Mouse (Mus musculus) forebrain, embryonic 15.5 days (tissue): ENCODE results near the gene Ell. TPM values are rescaled to one million over a fixed set of nuclear protein-coding genes. Genes with fewer than 3 reads are reported as not detected.

Experiments
- ATAC-seq: fragments of 200-750 bp; cut with Nextera tagmentation; replicated peaks from 2 replicates; pipeline ENCODE4 v1.8.0; 2017; ENCODE audit warnings: mild to moderate bottlenecking, moderate TSS enrichment, moderate library complexity
- H3K27ac ChIP-seq: fragments of 300-500 bp; sonication (generic); replicated peaks from 2 replicates; pipeline ENCODE4 v1.5.1; 2015; ENCODE audit warnings: mild to moderate bottlenecking, inconsistent platforms
- H3K27me3 ChIP-seq: fragments of 300-500 bp; sonication (generic); 2 replicates; pipeline ENCODE4 v1.6.1; 2015; ENCODE audit warnings: inconsistent platforms
- H3K36me3 ChIP-seq: fragments of 300-500 bp; sonication (generic); 2 replicates; pipeline ENCODE4 v1.6.1; 2015; ENCODE audit warnings: mild to moderate bottlenecking, inconsistent platforms
- H3K4me1 ChIP-seq: fragments of 300-500 bp; sonication (generic); 2 replicates; pipeline ENCODE4 v1.6.1; 2015; ENCODE audit warnings: inconsistent platforms
- H3K4me2 ChIP-seq: fragments of 300-500 bp; sonication (generic); replicated peaks from 2 replicates; pipeline ENCODE4 v1.6.1; 2015; ENCODE audit warnings: mild to moderate bottlenecking, inconsistent platforms
- H3K4me3 ChIP-seq: fragments of 300-500 bp; sonication (generic); 2 replicates; pipeline ENCODE4 v1.5.1; 2015; ENCODE audit warnings: mild to moderate bottlenecking, inconsistent platforms
- H3K9ac ChIP-seq: fragments of 300-500 bp; sonication (generic); replicated peaks from 2 replicates; pipeline ENCODE4 v1.6.1; 2015; ENCODE audit warnings: mild to moderate bottlenecking, inconsistent platforms
- H3K9me3 ChIP-seq: fragments of 300-500 bp; sonication (generic); 2 replicates; pipeline ENCODE4 v1.6.1; 2016; ENCODE audit warnings: inconsistent platforms
- WGBS: fragments of 180-500 bp; shearing (Covaris S2); methylation state at CpG from one replicate; pipeline ENCODE4 v1.1.7; 2015; ENCODE audit warnings: mixed read lengths; 5-methylcytosine and 5-hydroxymethylcytosine counted together
- polyA plus RNA-seq: library from polyadenylated mRNA; unstranded; fragments of >200 nt; fragmentation: Nextera tagmentation; extraction: Ambion mirVana; gene quantifications from 2 replicates; pipeline ENCODE4 v1.2.1, GENCODE M21; 2015

The Ell gene
- polyA plus RNA-seq, 1 experiment from 2014 or later = 19.2 TPM

DNA sequence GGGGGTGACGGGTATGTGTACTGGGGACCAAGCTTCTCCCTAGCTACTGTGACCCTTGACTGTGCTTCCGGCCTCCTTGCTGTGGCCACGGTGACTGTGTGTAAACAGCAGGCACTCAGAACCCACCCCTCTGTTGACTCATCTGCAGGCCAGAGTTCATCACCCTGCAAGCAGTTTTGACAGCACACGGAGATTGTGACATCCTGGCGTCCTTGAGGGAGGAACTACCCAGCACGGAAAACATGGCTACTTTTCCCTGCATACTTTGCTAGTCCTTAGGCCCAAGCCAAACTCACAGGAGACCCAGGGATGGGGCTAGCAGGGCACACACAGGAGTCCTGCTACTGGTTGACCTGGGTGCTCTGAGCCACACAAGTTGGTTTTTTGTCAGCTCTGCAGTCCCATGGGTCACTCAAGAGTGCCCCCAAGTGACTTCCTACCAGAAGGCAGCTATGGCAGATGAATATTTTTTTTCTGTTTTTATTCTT lies 5.0 kb downstream of the Ell start:
- Histone ChIP-seq H3K4me2 (no peak overlapping the region), H3K4me1 (peaks cover 25% of the 10 kb centered on the region), H3K27ac (no peak overlapping the region), H3K9me3 (no peaks in the 10 kb centered on the region), H3K9ac (no peak overlapping the region), H3K27me3 (no peaks in the 10 kb centered on the region), H3K4me3 (no peak overlapping the region), H3K36me3 (no peaks in the 10 kb centered on the region)
- 81% methylated on average over 6 of the region's 6 CpGs for WGBS
- no peak for ATAC-seq

DNA sequence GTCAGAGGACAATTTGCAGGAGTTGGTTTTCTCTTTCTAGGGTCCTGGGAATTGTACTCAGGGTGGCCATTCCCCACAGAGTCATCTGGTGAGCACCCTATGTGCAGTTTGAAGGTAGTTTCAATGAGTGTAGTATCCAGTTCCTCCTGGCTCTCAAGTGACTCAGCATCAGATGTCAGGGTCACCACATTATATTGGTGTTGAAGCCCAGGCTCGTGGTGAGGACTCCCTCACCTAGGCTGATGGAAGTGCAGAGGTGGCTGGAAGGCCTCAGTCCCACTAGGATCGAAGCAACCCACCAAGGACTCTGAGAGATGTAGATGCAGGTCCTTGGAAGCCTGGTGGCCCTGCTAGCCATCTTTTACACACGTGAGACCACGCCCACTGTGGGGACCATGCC lies 7.2 kb downstream of the Ell start:
- no peak overlapping the region for H3K4me3 ChIP-seq
- H3K9ac ChIP-seq = no peak overlapping the region
- no peaks in the 10 kb centered on the region for H3K9me3 ChIP-seq
- no peak overlapping the region for H3K27ac ChIP-seq
- ATAC-seq = no peak
- no peak overlapping the region for H3K4me2 ChIP-seq
- peaks cover 10% of the 10 kb centered on the region for H3K4me1 ChIP-seq
- 92% methylated on average over 4 of the region's 4 CpGs for WGBS
- no peaks in the 10 kb centered on the region for H3K36me3 ChIP-seq
- H3K27me3 ChIP-seq = no peaks in the 10 kb centered on the region

GRCm38 (mm10) chr8:70547762-70548161 lies 8.5 kb downstream of the Ell start:
- no peak for ATAC-seq
- Histone ChIP-seq H3K27ac (no peak overlapping the region), H3K27me3 (no peaks in the 10 kb centered on the region), H3K4me2 (no peak overlapping the region), H3K4me1 (0 out of 2 replicates have a peak, but pooled peaks cover 4% of the 10 kb centered on the region), H3K4me3 (no peak overlapping the region), H3K9ac (no peak overlapping the region), H3K36me3 (no peaks in the 10 kb centered on the region), H3K9me3 (no peaks in the 10 kb centered on the region)
- WGBS = 88% methylated on average over 6 of the region's 6 CpGs

DNA sequence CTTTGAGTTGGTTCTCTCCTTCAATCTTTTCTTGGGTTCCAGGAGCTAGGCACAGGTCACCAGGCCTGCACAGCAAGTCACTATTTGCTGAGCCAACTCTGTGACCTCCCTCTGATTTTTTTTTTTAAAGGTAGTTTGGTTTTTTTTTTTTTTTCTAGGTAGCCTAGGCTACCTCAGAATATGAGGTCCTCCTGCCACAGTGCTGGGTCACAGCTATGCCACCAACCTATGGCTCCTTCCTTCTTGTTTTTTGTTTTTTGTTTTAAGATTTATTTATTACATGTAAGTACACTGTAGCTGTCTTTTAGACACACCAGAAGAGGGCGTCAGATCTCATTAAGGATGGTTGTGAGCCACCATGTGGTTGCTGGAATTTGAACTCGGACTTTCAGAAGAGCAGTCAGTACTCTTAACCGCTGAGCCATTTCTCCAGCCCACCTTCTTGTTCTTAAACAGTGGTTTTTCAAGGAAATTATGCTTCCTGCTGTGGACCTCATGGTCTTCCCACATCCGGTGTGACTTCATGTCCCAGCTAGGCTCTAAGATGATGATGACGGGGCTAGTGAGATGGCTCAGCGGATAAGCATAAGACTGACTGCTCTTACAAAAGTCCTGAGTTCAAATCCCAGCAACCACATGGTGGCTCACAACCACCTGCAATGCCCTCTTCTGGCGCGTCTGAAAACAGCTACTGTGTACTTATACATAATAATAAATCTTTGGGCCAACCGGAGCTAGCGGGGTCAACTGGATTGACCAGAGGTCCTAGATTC lies 10.3 kb downstream of the Ell start:
- Histone ChIP-seq H3K4me1 (peaks cover 16% of the 10 kb centered on the region), H3K27me3 (no peaks in the 10 kb centered on the region), H3K36me3 (no peaks in the 10 kb centered on the region), H3K9me3 (no peaks in the 10 kb centered on the region), H3K4me2 (no peak overlapping the region), H3K4me3 (no peak overlapping the region), H3K9ac (no peak overlapping the region), H3K27ac (no peak overlapping the region)
- WGBS = 92% methylated on average over 10 of the region's 10 CpGs
- ATAC-seq = no peak

DNA sequence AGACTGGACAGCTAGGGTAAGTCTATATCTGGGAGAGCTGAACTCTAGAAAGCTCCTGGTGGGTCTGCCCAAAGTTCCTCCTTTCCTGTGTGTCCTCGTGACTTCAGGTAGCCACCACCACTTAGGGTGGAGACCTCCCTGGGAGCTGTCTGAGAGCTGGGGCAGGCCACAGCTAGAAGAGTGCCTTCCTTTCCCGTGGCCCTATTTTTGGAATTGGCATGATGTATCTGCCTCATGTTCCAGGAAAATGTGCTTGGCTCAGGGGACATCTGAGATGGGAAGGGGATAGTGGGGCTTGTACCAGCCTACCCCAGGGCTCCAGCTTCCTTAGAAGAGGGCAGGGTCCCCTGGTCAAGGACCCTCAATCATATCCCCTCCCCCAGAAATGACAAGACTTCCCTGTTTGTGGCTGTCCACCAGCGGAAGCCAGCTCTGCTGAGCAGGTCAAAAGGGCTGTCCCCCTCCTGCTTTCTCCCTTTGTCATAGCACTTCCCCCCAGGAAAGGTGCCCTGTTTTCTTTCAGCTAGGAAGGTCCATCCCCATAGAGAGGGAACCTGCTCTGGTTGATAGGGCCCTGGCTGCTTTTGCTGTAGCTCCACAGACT lies 12.4 kb downstream of the Ell start:
- H3K27me3 ChIP-seq = no peaks in the 10 kb centered on the region
- no peak overlapping the region for H3K4me3 ChIP-seq
- no peaks in the 10 kb centered on the region for H3K9me3 ChIP-seq
- WGBS = 81% methylated on average over 3 of the region's 3 CpGs
- no peak overlapping the region for H3K4me2 ChIP-seq
- peaks cover 16% of the 10 kb centered on the region for H3K4me1 ChIP-seq
- no peaks in the 10 kb centered on the region for H3K36me3 ChIP-seq
- H3K27ac ChIP-seq = no peak overlapping the region
- H3K9ac ChIP-seq = no peak overlapping the region
- ATAC-seq = no peak

- Histone ChIP-seq H3K9ac (0 out of 2 replicates have a peak overlapping the region, but pooled peaks have one; percentile 1), H3K4me2 (no peak overlapping the region), H3K9me3 (no peaks in the 10 kb centered on the region), H3K4me3 (no peak overlapping the region), H3K36me3 (no peaks in the 10 kb centered on the region), H3K27ac (no peak overlapping the region), H3K4me1 (peaks cover 16% of the 10 kb centered on the region), H3K27me3 (no peaks in the 10 kb centered on the region)
- 33% methylated on average over 1 of the region's 1 CpGs for WGBS
- no peak for ATAC-seq
These were observed 13.6 kb downstream of the Ell start for GRCm38 (mm10) chr8:70552836-70553235.

DNA sequence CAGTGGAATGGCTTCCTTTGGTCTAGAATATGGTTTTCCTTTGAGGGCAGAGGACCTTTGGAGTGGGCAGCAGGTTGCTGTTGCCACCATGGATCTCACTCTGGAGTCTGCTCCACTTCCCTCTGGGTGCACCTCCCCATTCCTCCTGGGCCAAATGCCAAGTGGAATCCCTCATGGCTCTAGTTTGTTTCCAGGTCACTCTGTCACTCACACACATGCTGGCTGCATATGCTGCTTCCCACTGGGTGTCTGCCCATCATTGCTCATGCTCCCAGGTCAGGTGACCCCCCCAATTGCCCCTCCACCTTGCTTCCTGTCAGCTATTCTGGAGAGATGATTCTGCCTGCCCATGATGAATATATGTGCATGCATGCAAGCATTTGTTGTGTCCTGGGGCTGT lies 14.5 kb downstream of the Ell start:
- H3K4me1 ChIP-seq = peaks cover 16% of the 10 kb centered on the region
- H3K27me3 ChIP-seq = no peaks in the 10 kb centered on the region
- no peak overlapping the region for H3K9ac ChIP-seq
- H3K36me3 ChIP-seq = no peaks in the 10 kb centered on the region
- H3K4me2 ChIP-seq = no peak overlapping the region
- no peaks in the 10 kb centered on the region for H3K9me3 ChIP-seq
- no peak overlapping the region for H3K4me3 ChIP-seq
- 0 out of 2 replicates have a peak, but pooled peaks have one; percentile 30 for ATAC-seq
- peak overlapping the region; percentile 14; the same call in 1 of the 2 replicates for H3K27ac ChIP-seq

GRCm38 (mm10) chr8:70555079-70555747 lies 16.0 kb downstream of the Ell start:
- H3K36me3 ChIP-seq = no peaks in the 10 kb centered on the region
- H3K4me2 ChIP-seq = no peak overlapping the region
- H3K27ac ChIP-seq = no peak overlapping the region
- H3K27me3 ChIP-seq = no peaks in the 10 kb centered on the region
- no peak overlapping the region for H3K9ac ChIP-seq
- H3K4me1 ChIP-seq = peaks cover 16% of the 10 kb centered on the region
- 88% methylated on average over 4 of the region's 4 CpGs for WGBS
- H3K4me3 ChIP-seq = no peak overlapping the region
- no peaks in the 10 kb centered on the region for H3K9me3 ChIP-seq
- ATAC-seq = no peak

- Histone ChIP-seq H3K4me3 (no peak overlapping the region), H3K4me1 (peaks cover 10% of the 10 kb centered on the region), H3K4me2 (no peak overlapping the region), H3K27me3 (no peaks in the 10 kb centered on the region), H3K36me3 (no peaks in the 10 kb centered on the region), H3K9ac (no peak overlapping the region), H3K27ac (no peak overlapping the region), H3K9me3 (no peaks in the 10 kb centered on the region)
- ATAC-seq = no peak
- WGBS = 64% methylated on average over 4 of the region's 4 CpGs
These were observed 19.1 kb downstream of the Ell start for GRCm38 (mm10) chr8:70558334-70558733.

DNA sequence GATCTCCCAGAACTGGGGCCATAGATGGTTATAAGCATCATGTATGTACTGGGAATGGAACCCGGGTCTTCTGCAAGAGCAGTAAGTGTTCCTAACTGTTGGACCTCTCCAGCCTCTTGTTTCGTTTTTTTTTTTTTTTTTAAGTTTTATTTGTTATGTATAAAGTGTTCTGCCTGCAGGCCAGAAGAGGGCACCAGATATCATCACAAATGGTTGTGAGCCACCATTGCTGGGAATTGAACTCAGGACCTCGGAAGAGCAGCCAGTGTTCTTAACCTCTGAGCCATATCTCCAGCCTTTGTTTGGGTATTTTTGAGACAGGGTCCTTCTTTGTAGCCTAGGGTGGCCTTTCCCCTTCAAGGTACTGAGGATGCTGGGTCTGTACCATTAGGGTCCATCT lies 19.7 kb downstream of the Ell start:
- Histone ChIP-seq H3K4me1 (peaks cover 4% of the 10 kb centered on the region), H3K36me3 (no peaks in the 10 kb centered on the region), H3K4me2 (no peak overlapping the region), H3K27me3 (no peaks in the 10 kb centered on the region), H3K9me3 (no peaks in the 10 kb centered on the region), H3K4me3 (no peak overlapping the region), H3K9ac (no peak overlapping the region), H3K27ac (no peak overlapping the region)
- WGBS = 81% methylated on average over 3 of the region's 3 CpGs
- no peak for ATAC-seq

DNA sequence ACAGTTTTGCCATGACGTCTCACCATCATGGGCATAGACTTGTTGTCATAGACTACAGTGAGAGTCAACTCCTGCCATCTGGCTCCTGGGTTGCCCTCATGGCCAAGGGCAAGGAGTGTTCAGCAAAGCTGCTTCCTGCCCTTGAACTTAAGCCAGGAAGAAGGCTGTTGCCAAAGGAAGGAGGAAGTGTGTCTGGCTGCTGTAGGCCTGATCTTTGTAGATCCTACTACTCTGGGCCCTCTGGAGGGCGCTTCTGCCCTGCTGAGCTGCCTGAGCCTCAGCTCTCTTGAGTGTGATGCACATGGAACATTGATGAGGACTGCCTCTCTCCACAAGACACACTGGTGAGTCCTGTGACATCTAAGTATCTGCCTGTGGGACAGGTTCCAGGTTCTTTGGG lies 20.8 kb downstream of the Ell start:
- H3K4me3 ChIP-seq = no peak overlapping the region
- ATAC-seq = no peak
- no peaks in the 10 kb centered on the region for H3K36me3 ChIP-seq
- H3K4me1 ChIP-seq = peaks cover under 1% of the 10 kb centered on the region; the same call in 1 of the 2 replicates
- H3K4me2 ChIP-seq = no peak overlapping the region
- H3K27me3 ChIP-seq = no peaks in the 10 kb centered on the region
- WGBS = 74% methylated on average over 2 of the region's 2 CpGs
- H3K9me3 ChIP-seq = no peaks in the 10 kb centered on the region
- no peak overlapping the region for H3K27ac ChIP-seq
- H3K9ac ChIP-seq = no peak overlapping the region

DNA sequence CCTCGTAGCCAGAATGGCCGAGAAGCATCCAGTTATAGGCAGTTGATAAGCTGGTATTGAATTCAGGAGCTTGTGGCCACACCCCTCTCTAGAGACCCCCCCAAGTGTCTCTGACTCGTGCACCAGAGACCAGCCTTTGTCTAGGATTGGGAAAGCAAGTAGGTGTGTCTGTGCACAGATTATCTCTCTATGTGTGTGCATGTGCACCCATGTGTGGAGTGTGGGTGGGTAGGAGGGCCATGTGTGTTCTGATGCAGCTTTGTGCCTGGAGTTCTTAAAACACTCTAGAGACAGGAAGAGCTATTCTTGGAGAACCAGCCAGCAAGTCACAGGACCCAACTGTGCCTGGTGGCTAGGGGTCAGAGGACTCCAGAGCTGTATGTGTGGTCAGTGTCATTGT lies 21.3 kb downstream of the Ell start:
- Histone ChIP-seq H3K27ac (no peak overlapping the region), H3K36me3 (no peaks in the 10 kb centered on the region), H3K9ac (no peak overlapping the region), H3K4me3 (no peak overlapping the region), H3K27me3 (no peaks in the 10 kb centered on the region), H3K9me3 (no peaks in the 10 kb centered on the region), H3K4me1 (peaks cover 4% of the 10 kb centered on the region; the same call in 1 of the 2 replicates), H3K4me2 (no peak overlapping the region)
- WGBS = 66% methylated on average over 3 of the region's 3 CpGs
- ATAC-seq = 0 out of 2 replicates have a peak, but pooled peaks have one; percentile 29
